Mouse (Mus musculus): ENCODE measurements around the gene Rpl36. TPM values are rescaled to one million over a fixed set of nuclear protein-coding genes. Genes with fewer than 3 reads are reported as not detected.

The Rpl36 gene
- polyA plus RNA-seq, 1 experiment from 2014 or later = 1,414 TPM

DNA sequence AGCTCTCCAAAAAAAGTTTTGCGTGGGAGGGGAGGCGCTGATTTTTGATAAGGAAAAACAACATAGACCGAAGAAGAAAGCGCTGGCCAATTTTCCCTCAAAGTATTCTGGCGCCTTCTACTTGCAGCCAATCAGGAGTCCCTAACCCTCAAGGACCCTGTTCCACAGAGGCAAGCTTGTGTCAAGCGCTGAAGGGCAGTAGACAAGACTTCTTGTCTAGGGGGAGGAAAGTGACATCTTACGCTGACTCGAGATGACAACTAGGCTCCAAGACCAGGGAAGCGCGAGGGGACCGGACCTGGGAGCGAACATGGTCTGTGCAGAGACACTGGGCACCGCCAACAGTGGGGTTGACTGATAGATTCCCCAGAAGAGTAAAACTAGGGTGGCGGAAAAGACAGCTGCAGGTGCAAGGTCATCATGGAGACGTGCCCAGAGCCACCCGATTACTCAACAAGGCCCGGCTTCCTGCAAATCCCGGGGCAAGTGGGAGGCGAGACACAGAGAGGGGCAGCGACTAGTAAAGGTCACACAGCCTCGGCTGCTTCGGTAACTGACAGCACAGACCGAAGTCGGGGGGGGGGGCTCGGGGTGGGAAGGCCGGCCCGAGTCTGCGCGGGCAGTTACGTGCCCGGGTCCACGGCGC, 29.5 kb upstream of the Rpl36 start:
- H3K27me3 ChIP-seq (ENCODE audit: control insufficient read depth, insufficient read depth, low read length) = no peaks in the 10 kb centered on the region
- H3K9ac ChIP-seq (ENCODE audit: low read depth, low read length) = peak overlapping the region; percentile 90
- H3K4me3 ChIP-seq (ENCODE audit: low read depth, low read length) = peak overlapping the region; percentile 92
- H3K9me3 ChIP-seq (replicated peaks; ENCODE audit: control insufficient read depth, low read length) = no peaks in the 10 kb centered on the region
- H3K4me2 ChIP-seq = peak overlapping the region; percentile 89
- peak overlapping the region; percentile 95 for H3K27ac ChIP-seq (ENCODE audit: low read depth, low read length)
- H3K36me3 ChIP-seq (ENCODE audit: control insufficient read depth, insufficient read depth, low read length) = peaks cover 19% of the 10 kb centered on the region; the same call in 1 of the 2 replicates
- H3K4me1 ChIP-seq (ENCODE audit: control insufficient read depth, insufficient read depth, low read length) = peaks cover 25% of the 10 kb centered on the region
- ATAC-seq (replicated peaks; ENCODE audit: insufficient number of reproducible peaks, low FRiP score, low TSS enrichment) = no peak
- WGBS (ENCODE audit: insufficient replicate concordance) = 1% methylated on average over 33 of the region's 33 CpGs

DNA sequence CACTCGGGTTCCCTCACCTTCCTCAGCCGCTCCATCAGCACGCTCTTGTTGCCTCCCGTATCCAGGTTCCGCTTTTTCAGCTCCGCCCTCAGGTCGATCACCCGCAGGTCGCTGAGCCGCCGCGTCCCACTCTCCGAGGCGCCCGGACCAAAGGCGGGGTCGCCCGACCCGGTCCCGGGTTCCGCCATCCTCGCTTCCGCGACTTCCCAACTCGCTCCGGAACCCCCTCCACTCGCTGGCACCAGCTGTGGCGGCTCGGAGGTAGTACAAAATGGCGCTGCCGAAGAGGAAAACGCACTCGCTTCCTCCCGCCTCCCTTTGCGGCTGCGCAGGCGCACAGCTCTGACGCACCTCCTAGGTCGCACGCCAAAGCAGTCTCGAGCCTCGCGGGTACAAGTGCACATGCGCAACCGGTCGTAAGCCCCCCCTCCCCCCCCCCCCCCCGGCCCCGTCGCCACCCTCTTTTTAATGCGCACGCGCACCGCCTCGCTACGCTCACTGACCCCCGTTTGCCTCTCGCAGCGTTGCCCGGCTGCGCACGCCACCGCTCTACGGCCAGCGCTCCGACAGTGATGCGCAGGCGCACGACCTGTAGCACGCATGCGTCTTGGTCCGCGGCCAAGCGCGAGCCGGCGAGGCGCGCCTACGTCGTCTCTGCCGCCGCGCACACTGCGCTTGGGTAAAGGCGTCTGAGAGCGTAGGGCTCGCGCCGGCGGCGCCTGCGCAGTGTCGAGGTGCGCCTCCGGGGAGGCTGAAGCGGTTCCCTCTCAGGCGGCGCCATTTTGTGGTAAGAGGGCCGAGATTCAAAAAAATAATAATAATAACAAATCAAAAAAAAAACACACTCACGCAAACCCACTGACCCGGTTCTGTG, 28.7 kb upstream of the Rpl36 start, which contains the start of the genes Safb2 and Safb:
TSS of gene Safb2 (minus strand) at position 329 of the 874 bp plus-strand sequence.
TSS of gene Safb (plus strand) at position 569 of the 874 bp plus-strand sequence.
- Histone ChIP-seq H3K36me3 (ENCODE audit: control insufficient read depth, insufficient read depth, low read length) (peaks cover 23% of the 10 kb centered on the region; the same call in 1 of the 2 replicates), H3K9me3 (replicated peaks; ENCODE audit: control insufficient read depth, low read length) (no peaks in the 10 kb centered on the region), H3K27me3 (ENCODE audit: control insufficient read depth, insufficient read depth, low read length) (no peaks in the 10 kb centered on the region), H3K4me3 (ENCODE audit: low read depth, low read length) (peak within 1 kb of the TSS; percentile 92), H3K27ac (ENCODE audit: low read depth, low read length) (peak within 1 kb of the TSS; percentile 95), H3K9ac (ENCODE audit: low read depth, low read length) (peak within 1 kb of the TSS; percentile 92), H3K4me2 (peak within 1 kb of the TSS; percentile 89), H3K4me1 (ENCODE audit: control insufficient read depth, insufficient read depth, low read length) (peaks cover 25% of the 10 kb centered on the region)
- WGBS (ENCODE audit: insufficient replicate concordance) = under 1% methylated on average over 89 of the region's 101 CpGs
- peak; percentile 95 for ATAC-seq (replicated peaks; ENCODE audit: insufficient number of reproducible peaks, low FRiP score, low TSS enrichment)

DNA sequence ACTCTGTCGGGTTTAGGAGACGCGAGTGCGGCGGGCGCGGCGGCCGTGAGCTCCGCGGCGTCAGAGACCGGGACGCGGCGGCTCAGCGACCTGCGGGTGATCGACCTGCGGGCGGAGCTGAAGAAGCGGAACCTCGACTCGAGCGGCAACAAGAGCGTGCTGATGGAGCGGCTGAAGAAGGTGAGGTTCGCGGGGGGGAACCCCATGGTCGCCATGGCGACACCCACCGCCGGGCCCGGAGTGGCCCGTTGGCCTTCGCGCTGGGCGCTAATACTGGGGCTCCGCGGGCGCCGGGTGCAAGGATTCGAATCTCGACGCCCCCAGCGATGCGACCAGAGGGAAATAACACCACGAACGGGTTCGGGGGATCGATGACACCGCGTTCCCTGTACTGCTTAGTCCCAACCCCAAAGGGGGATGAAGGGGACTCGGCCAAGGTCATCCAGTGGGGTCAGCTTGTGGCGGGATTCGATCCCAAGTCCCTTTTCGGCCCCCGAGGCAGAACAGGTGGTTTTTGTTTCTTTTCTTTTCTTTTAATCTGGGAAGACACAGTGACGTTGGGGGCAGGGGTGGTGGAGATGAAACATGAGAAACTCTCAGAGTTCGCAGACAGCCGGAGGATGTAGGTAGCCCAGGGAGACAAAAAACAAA, 27.9 kb upstream of the Rpl36 start:
- peaks cover 25% of the 10 kb centered on the region for H3K4me1 ChIP-seq (ENCODE audit: control insufficient read depth, insufficient read depth, low read length)
- peak overlapping the region; percentile 95 for H3K27ac ChIP-seq (ENCODE audit: low read depth, low read length)
- H3K27me3 ChIP-seq (ENCODE audit: control insufficient read depth, insufficient read depth, low read length) = no peaks in the 10 kb centered on the region
- peak overlapping the region; percentile 92 for H3K9ac ChIP-seq (ENCODE audit: low read depth, low read length)
- no peak for ATAC-seq (replicated peaks; ENCODE audit: insufficient number of reproducible peaks, low FRiP score, low TSS enrichment)
- peak overlapping the region; percentile 73 for H3K4me2 ChIP-seq
- H3K36me3 ChIP-seq (ENCODE audit: control insufficient read depth, insufficient read depth, low read length) = peaks cover 30% of the 10 kb centered on the region
- H3K4me3 ChIP-seq (ENCODE audit: low read depth, low read length) = peak overlapping the region; percentile 92
- under 1% methylated on average over 56 of the region's 61 CpGs for WGBS (ENCODE audit: insufficient replicate concordance)
- H3K9me3 ChIP-seq (replicated peaks; ENCODE audit: control insufficient read depth, low read length) = no peaks in the 10 kb centered on the region

DNA sequence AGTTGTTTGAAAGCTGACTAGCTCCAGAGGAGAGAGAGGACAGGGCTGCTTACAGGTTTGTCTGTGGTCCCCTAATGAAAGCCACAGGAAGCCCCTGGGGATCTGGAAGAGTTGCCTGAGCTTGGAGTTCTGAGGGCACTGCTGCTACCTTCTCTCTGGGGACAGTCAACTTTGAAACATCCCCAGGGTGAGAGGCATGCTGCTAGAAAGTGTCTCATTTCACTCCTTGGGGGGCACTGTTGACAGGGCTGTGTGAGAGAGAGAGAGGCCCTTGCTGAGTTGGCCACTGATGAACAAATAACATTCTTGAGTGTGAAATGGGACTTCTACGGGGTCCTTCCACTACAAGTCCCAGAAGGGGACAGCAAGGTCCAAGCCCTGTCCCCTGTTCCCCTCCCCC, 25.4 kb upstream of the Rpl36 start:
- ATAC-seq (replicated peaks; ENCODE audit: insufficient number of reproducible peaks, low FRiP score, low TSS enrichment) = no peak
- Histone ChIP-seq H3K9ac (ENCODE audit: low read depth, low read length) (0 out of 2 replicates have a peak overlapping the region, but pooled peaks have one; percentile 24), H3K27ac (ENCODE audit: low read depth, low read length) (no peak overlapping the region), H3K9me3 (replicated peaks; ENCODE audit: control insufficient read depth, low read length) (no peaks in the 10 kb centered on the region), H3K4me2 (no peak overlapping the region), H3K27me3 (ENCODE audit: control insufficient read depth, insufficient read depth, low read length) (no peaks in the 10 kb centered on the region), H3K4me1 (ENCODE audit: control insufficient read depth, insufficient read depth, low read length) (peaks cover 19% of the 10 kb centered on the region), H3K4me3 (ENCODE audit: low read depth, low read length) (no peak overlapping the region), H3K36me3 (ENCODE audit: control insufficient read depth, insufficient read depth, low read length) (peaks cover 33% of the 10 kb centered on the region)
- WGBS (ENCODE audit: insufficient replicate concordance) = 91% methylated on average over 1 of the region's 1 CpGs

- Histone ChIP-seq H3K4me1 (ENCODE audit: control insufficient read depth, insufficient read depth, low read length) (peaks cover 13% of the 10 kb centered on the region), H3K4me2 (no peak overlapping the region), H3K27ac (ENCODE audit: low read depth, low read length) (no peak overlapping the region), H3K9me3 (replicated peaks; ENCODE audit: control insufficient read depth, low read length) (no peaks in the 10 kb centered on the region), H3K27me3 (ENCODE audit: control insufficient read depth, insufficient read depth, low read length) (no peaks in the 10 kb centered on the region), H3K9ac (ENCODE audit: low read depth, low read length) (no peak overlapping the region), H3K36me3 (ENCODE audit: control insufficient read depth, insufficient read depth, low read length) (peaks cover 33% of the 10 kb centered on the region), H3K4me3 (ENCODE audit: low read depth, low read length) (no peak overlapping the region)
- 92% methylated on average over 4 of the region's 4 CpGs for WGBS (ENCODE audit: insufficient replicate concordance)
- no peak for ATAC-seq (replicated peaks; ENCODE audit: insufficient number of reproducible peaks, low FRiP score, low TSS enrichment)
These were observed 24.3 kb upstream of the Rpl36 start for GRCm38 (mm10) chr17:56588921-56589320.

DNA sequence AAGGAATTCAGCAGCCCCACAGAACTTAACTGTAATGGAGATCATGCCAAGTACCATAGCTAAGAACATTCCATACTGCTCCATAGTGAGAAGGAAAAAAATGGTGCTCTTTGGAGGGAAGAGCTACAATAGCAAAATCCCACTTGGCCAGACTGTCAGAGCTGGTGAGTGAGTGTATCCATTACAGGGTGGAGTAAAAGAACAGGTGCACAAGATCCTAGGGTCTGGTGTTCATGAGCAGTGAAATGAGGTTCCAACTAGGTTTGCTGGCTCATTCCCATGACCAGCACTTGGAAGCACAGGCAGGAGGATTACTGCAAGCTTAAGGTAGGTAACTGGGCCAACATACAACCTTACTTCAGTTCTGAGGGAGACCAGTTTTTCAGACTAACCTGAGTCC, 20.7 kb upstream of the Rpl36 start:
- ATAC-seq (replicated peaks; ENCODE audit: insufficient number of reproducible peaks, low FRiP score, low TSS enrichment) = no peak
- Histone ChIP-seq H3K27me3 (ENCODE audit: control insufficient read depth, insufficient read depth, low read length) (no peaks in the 10 kb centered on the region), H3K4me3 (ENCODE audit: low read depth, low read length) (no peak overlapping the region)

GRCm38 (mm10) chr17:56593527-56594271, 19.5 kb upstream of the Rpl36 start:
- no peaks in the 10 kb centered on the region for H3K27me3 ChIP-seq (ENCODE audit: control insufficient read depth, insufficient read depth, low read length)
- no peak overlapping the region for H3K4me3 ChIP-seq (ENCODE audit: low read depth, low read length)
- peaks cover 56% of the 10 kb centered on the region for H3K36me3 ChIP-seq (ENCODE audit: control insufficient read depth, insufficient read depth, low read length)
- no peaks in the 10 kb centered on the region for H3K9me3 ChIP-seq (replicated peaks; ENCODE audit: control insufficient read depth, low read length)
- no peak overlapping the region for H3K27ac ChIP-seq (ENCODE audit: low read depth, low read length)
- no peaks in the 10 kb centered on the region for H3K4me1 ChIP-seq (ENCODE audit: control insufficient read depth, insufficient read depth, low read length)
- no peak overlapping the region for H3K4me2 ChIP-seq
- 92% methylated on average over 8 of the region's 8 CpGs for WGBS (ENCODE audit: insufficient replicate concordance)
- no peak for ATAC-seq (replicated peaks; ENCODE audit: insufficient number of reproducible peaks, low FRiP score, low TSS enrichment)
- no peak overlapping the region for H3K9ac ChIP-seq (ENCODE audit: low read depth, low read length)

More for the DNA sequence above, 20.7 kb upstream of the Rpl36 start:
- peaks cover under 1% of the 10 kb centered on the region; the same call in 1 of the 2 replicates for H3K4me1 ChIP-seq (ENCODE audit: control insufficient read depth, insufficient read depth, low read length)
- no peak overlapping the region for H3K9ac ChIP-seq (ENCODE audit: low read depth, low read length)
- H3K9me3 ChIP-seq (replicated peaks; ENCODE audit: control insufficient read depth, low read length) = no peaks in the 10 kb centered on the region
- H3K27ac ChIP-seq (ENCODE audit: low read depth, low read length) = no peak overlapping the region
- no peak overlapping the region for H3K4me2 ChIP-seq
- peaks cover 60% of the 10 kb centered on the region for H3K36me3 ChIP-seq (ENCODE audit: control insufficient read depth, insufficient read depth, low read length)

Data from heart, embryonic 11.5 days (tissue).